Mouse (Mus musculus): ENCODE data around the gene Ano6.

Ano6 gene

GRCm38 (mm10) chr15:95790529-95791071 is at the start of gene Ano6:
Ano6 (plus strand) TSS chr15:95790843.
- DNase-seq, result peak; percentile 87

DNA sequence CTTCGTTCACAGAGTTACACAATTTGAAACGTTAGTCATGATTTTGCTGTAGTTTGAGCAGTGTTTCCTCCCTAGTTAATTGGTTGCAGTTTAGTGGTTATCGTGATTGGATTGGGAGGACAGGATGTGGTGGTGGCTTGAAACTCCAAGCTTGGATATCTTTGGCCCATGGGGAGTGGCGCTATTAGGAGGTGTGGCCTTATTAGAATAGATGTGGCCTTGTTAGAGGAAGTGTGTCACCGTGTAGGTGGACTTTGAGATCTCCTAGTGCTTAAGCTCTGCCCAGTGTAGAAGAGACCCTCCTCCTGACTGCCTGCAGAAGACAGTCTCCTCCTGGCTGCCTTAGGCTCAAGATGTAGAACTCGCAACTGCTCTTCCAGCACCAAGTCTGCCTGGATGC is 47.7 kb upstream of the Ano6 start:
- no peak for DNase-seq

DNA sequence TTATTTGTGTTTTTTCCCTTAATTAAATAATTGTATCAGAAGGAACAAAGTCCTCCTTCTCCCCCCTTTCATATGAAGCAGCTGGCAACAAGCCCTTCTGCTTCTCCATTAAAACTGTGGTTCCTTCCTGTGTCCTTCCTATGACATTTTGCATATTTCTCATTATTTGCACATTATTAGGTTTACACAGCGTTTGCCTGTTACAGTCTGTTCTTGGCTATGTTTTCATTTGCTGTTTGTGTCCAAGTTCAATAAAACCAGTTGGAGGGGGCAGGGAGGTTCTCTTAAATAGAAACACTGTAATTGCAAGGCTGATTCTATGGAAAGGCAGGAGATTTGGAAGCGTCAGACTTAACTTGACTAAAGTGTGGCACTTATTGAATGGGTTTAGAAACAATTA is 46.8 kb upstream of the Ano6 start:
- no peak for DNase-seq

DNA sequence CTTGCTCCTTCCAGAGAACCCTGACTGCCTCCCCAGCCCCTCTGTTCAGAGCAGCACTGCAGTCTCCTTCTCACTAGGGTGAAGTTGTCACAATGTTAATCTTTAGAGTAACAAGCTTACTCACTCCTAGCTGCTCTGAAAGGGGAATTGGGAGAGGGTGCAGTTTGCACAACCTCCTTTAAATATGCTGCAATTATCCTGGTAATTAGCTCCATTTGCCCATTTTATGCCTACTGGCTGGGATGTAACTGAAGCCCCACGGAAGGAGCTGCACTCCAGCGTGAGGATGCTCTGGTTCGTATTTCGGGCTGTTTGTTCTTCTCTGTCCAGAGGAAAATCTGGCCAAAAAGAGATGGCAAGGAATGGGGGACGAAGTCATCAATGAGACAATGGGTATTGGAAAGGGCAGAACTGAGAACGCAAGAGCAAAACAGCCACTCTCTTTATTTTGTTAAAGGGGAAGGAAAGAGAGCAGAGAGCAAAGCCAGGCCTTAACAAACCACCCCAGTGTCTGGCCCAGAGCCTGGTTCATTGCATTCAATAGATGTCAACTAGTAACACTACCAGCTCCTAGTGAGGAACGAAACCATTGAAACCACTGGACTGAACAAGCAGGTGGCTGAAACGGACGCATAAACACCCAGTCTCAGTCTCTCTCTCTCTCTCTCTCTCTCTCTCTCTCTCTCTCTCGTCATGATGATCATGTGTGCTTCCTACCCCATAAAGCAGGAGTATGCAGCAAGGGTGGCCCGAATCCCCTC is 45.1 kb upstream of the Ano6 start:
- no peak for DNase-seq

DNA sequence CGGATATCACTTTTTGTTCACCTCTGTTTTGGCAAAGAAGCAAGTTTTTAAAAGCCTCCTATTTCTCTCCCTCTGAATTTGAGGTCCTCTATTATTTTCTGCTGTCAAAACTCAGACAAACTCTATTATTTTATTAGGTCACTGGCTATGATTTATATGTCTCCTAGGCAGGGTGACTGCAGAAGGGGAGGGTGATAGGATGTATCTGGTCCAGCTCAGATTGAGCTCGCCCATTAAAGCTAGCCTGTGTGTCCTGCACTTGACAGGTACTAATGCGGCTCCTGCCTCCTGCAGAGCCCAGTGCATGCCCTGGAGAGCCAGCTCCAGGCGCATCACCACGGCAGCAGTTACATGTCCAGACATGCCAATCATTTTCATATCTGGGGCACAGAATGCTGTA is 44.1 kb upstream of the Ano6 start:
- no peak for DNase-seq

DNA sequence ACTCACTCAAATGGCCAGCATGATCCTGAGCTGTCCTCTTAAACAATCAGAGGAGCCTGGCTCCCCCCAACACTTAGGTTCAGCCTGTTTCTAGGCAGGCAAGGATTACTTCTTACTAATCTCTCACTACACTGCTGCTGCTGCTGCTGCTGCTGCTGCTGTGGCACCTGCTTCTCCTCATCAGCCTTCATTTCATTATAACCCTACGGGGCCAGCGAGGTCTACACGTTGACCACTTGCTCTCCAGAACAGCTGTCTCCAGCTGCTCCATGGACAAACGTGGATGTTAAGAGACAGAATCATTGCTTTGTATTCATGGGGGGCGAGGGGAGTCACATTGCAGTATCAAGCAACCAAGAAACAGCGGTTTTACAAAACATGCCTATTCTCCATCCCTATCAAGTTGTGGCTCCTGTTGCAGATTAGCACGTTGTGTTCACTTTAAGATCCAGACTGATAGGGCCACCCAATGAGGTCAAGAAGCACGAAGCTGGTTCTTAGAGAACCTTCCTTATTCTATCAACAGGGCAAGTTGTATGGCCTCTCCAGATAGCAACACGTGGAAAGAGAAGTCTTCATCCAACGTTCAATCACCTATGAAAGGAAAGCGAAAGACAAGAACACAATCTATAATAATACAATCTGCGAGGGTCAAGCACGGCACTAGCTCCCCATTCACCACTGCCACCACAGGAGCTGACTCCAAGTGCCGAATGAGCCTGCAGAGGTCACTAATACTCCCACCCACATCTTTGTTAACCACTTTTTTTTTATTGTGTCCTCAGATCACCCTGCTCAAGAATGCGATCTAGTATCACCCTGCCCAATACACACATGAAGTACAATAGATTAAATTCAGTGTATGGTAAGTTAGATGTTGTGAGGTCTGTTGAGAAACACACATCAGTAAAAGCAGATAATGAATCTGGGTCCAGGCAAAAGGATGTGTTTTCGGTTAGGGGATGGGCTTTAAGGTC is 43.4 kb upstream of the Ano6 start:
- DNase-seq, result no peak

- DNase-seq, result no peak
Measured at GRCm38 (mm10) chr15:95749216-95749615, 41.4 kb upstream of the Ano6 start.

- DNase-seq, result no peak
Measured at GRCm38 (mm10) chr15:95750038-95750437, 40.6 kb upstream of the Ano6 start.

- DNase-seq, result no peak
Measured at GRCm38 (mm10) chr15:95751832-95752676, 38.6 kb upstream of the Ano6 start.

- no peak for DNase-seq
Measured at GRCm38 (mm10) chr15:95752677-95753019, 38.0 kb upstream of the Ano6 start.

DNA sequence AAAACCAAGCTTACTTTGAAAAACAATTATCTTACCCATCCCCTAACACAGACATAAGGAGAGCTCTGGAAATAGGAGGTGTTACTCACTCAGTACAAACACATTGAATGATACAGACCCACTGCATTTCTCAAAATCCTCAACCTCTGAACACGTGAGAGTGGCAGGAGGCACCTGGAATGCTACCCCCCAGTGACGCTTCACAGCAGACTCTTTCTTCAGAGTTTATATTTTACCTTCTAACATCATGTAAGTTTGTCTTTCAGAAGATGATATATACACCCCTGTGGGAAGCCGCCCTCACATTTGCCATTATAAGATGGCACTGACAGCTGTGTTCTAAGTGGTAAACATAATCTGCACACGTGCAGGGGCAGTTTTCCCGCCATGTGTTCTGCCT is 37.6 kb upstream of the Ano6 start:
- DNase-seq, result no peak

- DNase-seq, result no peak
Measured at GRCm38 (mm10) chr15:95757169-95757568, 33.5 kb upstream of the Ano6 start.

- no peak for DNase-seq
Measured at GRCm38 (mm10) chr15:95758069-95758468, 32.6 kb upstream of the Ano6 start.

- no peak for DNase-seq
Measured at GRCm38 (mm10) chr15:95758696-95759434, 31.8 kb upstream of the Ano6 start.

DNA sequence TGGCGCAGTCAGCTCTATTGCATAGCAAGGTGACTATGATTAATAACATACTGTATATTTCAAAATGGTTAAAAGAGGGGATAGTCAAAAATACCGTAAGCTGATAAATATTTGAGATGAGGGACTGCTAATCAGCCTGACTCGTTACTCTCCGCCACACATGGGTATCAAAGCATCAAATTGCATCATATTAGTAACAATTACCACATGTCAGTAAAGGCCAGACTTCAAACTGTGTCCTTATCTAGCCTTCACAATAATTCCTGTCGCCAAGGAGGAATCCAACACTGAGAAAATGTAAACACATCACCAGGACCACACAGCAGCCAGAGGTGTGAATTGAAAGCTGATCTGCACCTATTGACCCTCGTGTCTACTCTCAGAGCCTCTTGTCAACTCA is 30.8 kb upstream of the Ano6 start:
- no peak for DNase-seq

GRCm38 (mm10) chr15:95761420-95761819 is 29.2 kb upstream of the Ano6 start:
- DNase-seq, result no peak

DNA sequence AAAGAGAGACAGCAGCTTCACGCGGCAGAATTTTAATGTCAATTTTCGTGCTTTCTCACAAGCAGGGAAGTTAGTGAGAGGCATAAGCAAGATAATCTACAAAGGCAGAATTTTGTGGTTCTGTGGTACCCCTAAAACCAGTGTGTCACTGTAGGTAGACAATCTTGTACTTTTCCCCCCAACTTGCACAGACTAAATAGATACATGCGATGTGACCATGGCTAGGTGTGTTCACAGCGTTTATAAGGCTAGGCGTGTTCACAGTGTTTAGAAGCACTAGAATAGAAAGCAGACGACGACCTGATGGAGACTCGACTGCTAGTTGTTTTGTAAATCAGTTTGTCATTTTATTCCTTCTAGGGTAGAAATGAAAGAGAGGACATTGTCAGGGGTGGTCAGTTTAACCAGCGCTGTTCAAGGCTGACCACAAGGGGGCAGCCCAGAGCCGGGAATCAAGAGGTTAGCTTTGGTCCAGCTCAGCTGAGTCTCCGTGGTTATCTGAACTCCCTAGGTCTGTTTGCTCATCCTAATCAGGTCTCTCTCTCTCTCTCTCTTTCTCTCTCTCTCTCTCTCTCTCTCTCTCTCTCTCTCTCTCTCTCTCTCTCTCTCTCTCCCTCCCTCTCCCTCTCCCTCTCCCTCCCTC is 27.9 kb upstream of the Ano6 start:
- DNase-seq, result peak; percentile 58

DNA sequence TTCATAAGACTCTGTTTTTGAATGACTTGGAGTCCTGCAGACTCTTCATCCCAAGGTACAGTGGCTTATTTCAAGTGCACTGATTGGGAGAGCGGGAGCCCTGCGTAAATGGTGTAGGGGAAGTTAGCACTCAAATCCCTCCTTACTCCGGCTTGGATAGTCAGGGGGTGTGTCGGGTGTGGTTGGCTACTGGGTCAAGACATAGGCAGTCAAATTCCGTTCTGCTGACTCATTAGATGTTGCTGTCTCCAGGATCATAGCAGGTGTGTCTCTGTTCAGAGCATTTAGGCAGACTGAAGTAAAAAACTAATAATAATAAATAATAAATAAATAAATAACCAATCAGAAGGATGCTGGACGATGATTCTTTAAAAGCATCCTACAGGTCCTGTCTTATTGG is 27.2 kb upstream of the Ano6 start:
- no peak for DNase-seq

GRCm38 (mm10) chr15:95765271-95765670 is 25.4 kb upstream of the Ano6 start:
- no peak for DNase-seq

DNA sequence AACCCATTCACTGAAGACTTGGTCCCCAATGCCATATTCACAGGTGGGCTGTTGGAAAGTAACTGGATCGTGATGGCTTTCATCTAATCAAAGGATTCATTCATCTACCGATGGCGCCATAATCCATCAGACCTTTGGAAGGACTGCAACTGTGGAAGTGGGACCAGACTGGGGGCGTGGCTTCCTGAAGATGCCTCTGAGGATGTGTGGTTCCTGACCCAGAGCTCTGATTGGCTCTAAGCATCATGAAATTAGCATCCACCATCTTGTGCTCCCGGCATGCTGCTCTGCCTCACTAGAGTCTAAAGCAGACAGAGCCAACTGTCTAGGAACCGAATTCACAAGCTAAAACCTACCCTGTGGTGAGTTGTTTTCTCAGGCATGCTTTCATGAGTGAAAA is 24.7 kb upstream of the Ano6 start:
- no peak for DNase-seq

GRCm38 (mm10) chr15:95767825-95768224 is 22.8 kb upstream of the Ano6 start:
- DNase-seq, result no peak

GRCm38 (mm10) chr15:95768703-95769102 is 21.9 kb upstream of the Ano6 start:
- DNase-seq, result no peak
